Mouse (Mus musculus): ENCODE measurements around the gene Idua.

Idua gene

GRCm38 (mm10) chr5:108654444-108654990, 5.6 kb upstream of the Idua start:
- no peak for DNase-seq (ENCODE audit: extremely low spot score, low spot score)

- DNase-seq (ENCODE audit: extremely low spot score, low spot score), result no peak
Observed at GRCm38 (mm10) chr5:108655381-108655780, 4.8 kb upstream of the Idua start.

- DNase-seq (ENCODE audit: extremely low spot score, low spot score), result no peak
Observed at GRCm38 (mm10) chr5:108655891-108656650, 4.1 kb upstream of the Idua start.

- no peak for DNase-seq (ENCODE audit: extremely low spot score, low spot score)
Observed at GRCm38 (mm10) chr5:108657406-108657805, 2.7 kb upstream of the Idua start.

GRCm38 (mm10) chr5:108658611-108659010, 1.5 kb upstream of the Idua start:
- DNase-seq (ENCODE audit: extremely low spot score, low spot score), result no peak

GRCm38 (mm10) chr5:108660632-108661268, 619 bp downstream of the Idua start:
- DNase-seq (ENCODE audit: extremely low spot score, low spot score), result peak; percentile 84

GRCm38 (mm10) chr5:108662772-108663171, 2.6 kb downstream of the Idua start:
- DNase-seq (ENCODE audit: extremely low spot score, low spot score), result no peak

GRCm38 (mm10) chr5:108665066-108665465, 4.9 kb downstream of the Idua start:
- no peak for DNase-seq (ENCODE audit: extremely low spot score, low spot score)

GRCm38 (mm10) chr5:108667370-108667769, 7.2 kb downstream of the Idua start:
- DNase-seq (ENCODE audit: extremely low spot score, low spot score), result no peak

- DNase-seq (ENCODE audit: extremely low spot score, low spot score), result no peak
Observed at GRCm38 (mm10) chr5:108668387-108668932, 8.3 kb downstream of the Idua start.

- DNase-seq (ENCODE audit: extremely low spot score, low spot score), result peak; percentile 87
Observed at GRCm38 (mm10) chr5:108668977-108669936, 9.1 kb downstream of the Idua start, which contains the start of gene Dgkq. Dgkq (minus strand) TSS chr5:108669672.

- DNase-seq (ENCODE audit: extremely low spot score, low spot score), result no peak
Observed at GRCm38 (mm10) chr5:108669986-108670385, 9.9 kb downstream of the Idua start.

- DNase-seq (ENCODE audit: extremely low spot score, low spot score), result no peak
Observed at GRCm38 (mm10) chr5:108670785-108671184, 10.7 kb downstream of the Idua start.

GRCm38 (mm10) chr5:108671757-108672156, 11.6 kb downstream of the Idua start:
- DNase-seq (ENCODE audit: extremely low spot score, low spot score), result no peak

- DNase-seq (ENCODE audit: extremely low spot score, low spot score), result no peak
Observed at GRCm38 (mm10) chr5:108674624-108675023, 14.5 kb downstream of the Idua start.

GRCm38 (mm10) chr5:108675251-108675816, 15.2 kb downstream of the Idua start, which contains the start of gene Slc26a1:
Slc26a1 (minus strand) TSS chr5:108675569.
- no peak for DNase-seq (ENCODE audit: extremely low spot score, low spot score)

GRCm38 (mm10) chr5:108676772-108677498, 16.8 kb downstream of the Idua start:
- no peak for DNase-seq (ENCODE audit: extremely low spot score, low spot score)

- DNase-seq (ENCODE audit: extremely low spot score, low spot score), result peak; percentile 73
Observed at GRCm38 (mm10) chr5:108677605-108678295, 17.6 kb downstream of the Idua start.

GRCm38 (mm10) chr5:108678296-108678854, 18.2 kb downstream of the Idua start:
- DNase-seq (ENCODE audit: extremely low spot score, low spot score), result no peak

Measured in neural tube, embryonic 10.5 days (tissue).